Mouse (Mus musculus) adrenal gland, postnatal 4 days (tissue): ENCODE results near the gene Abtb2. TPM values are rescaled to one million over a fixed set of nuclear protein-coding genes. Genes with fewer than 3 reads are reported as not detected.
"Not testable (repeated sequence)": the region's sequence is repeated elsewhere in the genome, so short reads cannot be mapped to it uniquely, and the experiment has no call there.

Experiments
- DNase-seq, 2 experiments: peaks; one replicate each; pipeline ENCODE4 v3.0.0; 2021 to 2022; ENCODE audit warnings: low spot score in 2 of 2, mixed read lengths in 2 of 2
- long read RNA-seq, 2 experiments: library from polyadenylated mRNA; stranded (forward); transcript quantifications; one replicate each; pipeline ENCODE4 v2.0.0; 2021
- total RNA-seq, 2 experiments: library from RNA; stranded (reverse); gene quantifications; 2 replicates each; pipeline ENCODE4 v1.2.3; 2021

Gene Abtb2
- total RNA-seq, result 10 to 100 TPM; 17.3 to 17.5 TPM
- long read RNA-seq, experiment 1, full-length matches to known transcripts, result 10 of 17 reads
- long read RNA-seq, experiment 1, partial matches to known transcripts, result 4 of 17 reads
- long read RNA-seq, experiment 1, other reads (novel, unspliced or antisense), result 3 of 17 reads
- long read RNA-seq, experiment 2, full-length matches to known transcripts, result 17 of 35 reads
- long read RNA-seq, experiment 2, partial matches to known transcripts, result 14 of 35 reads
- long read RNA-seq, experiment 2, other reads (novel, unspliced or antisense), result 4 of 35 reads

GRCm38 (mm10) chr2:103565732-103566422 is at the start of gene Abtb2:
Gene Abtb2 (plus strand): TSS chr2:103566310.
- DNase-seq, result peak; percentile 78 to 87

GRCm38 (mm10) chr2:103516472-103516871 is 49.6 kb upstream of the Abtb2 start:
- DNase-seq, result no peak

GRCm38 (mm10) chr2:103525596-103525995 is 40.5 kb upstream of the Abtb2 start:
- no peak for DNase-seq

GRCm38 (mm10) chr2:103547132-103547531 is 19.0 kb upstream of the Abtb2 start:
- peak in 1 of 2 experiments; percentile 46 for DNase-seq

- not testable (repeated sequence) for DNase-seq
Measured at GRCm38 (mm10) chr2:103550301-103550700, 15.8 kb upstream of the Abtb2 start.

- no peak for DNase-seq
Measured at GRCm38 (mm10) chr2:103554041-103554440, 12.1 kb upstream of the Abtb2 start.

GRCm38 (mm10) chr2:103556125-103556877 is 9.8 kb upstream of the Abtb2 start:
- no peak for DNase-seq

GRCm38 (mm10) chr2:103560955-103561354 is 5.2 kb upstream of the Abtb2 start:
- no peak for DNase-seq

- DNase-seq, result no peak
Measured at GRCm38 (mm10) chr2:103564427-103565023, 1.6 kb upstream of the Abtb2 start.

GRCm38 (mm10) chr2:103565171-103565591 is 929 bp upstream of the Abtb2 start:
- no peak for DNase-seq

- DNase-seq, result no peak
Measured at GRCm38 (mm10) chr2:103566423-103566712, 258 bp downstream of the Abtb2 start.

GRCm38 (mm10) chr2:103566713-103567521 is 807 bp downstream of the Abtb2 start:
- peak; percentile 17 to 36 for DNase-seq

- DNase-seq, result no peak
Measured at GRCm38 (mm10) chr2:103568161-103568560, 2.1 kb downstream of the Abtb2 start.

- no peak for DNase-seq
Measured at GRCm38 (mm10) chr2:103569716-103570115, 3.6 kb downstream of the Abtb2 start.

- no peak for DNase-seq
Measured at GRCm38 (mm10) chr2:103572354-103572753, 6.2 kb downstream of the Abtb2 start.

- no peak for DNase-seq
Measured at GRCm38 (mm10) chr2:103576371-103576770, 10.3 kb downstream of the Abtb2 start.

- DNase-seq, result no peak
Measured at GRCm38 (mm10) chr2:103577752-103578662, 11.9 kb downstream of the Abtb2 start.

GRCm38 (mm10) chr2:103578663-103579213 is 12.6 kb downstream of the Abtb2 start:
- DNase-seq, result no peak

- no peak for DNase-seq
Measured at GRCm38 (mm10) chr2:103580756-103581155, 14.6 kb downstream of the Abtb2 start.
